Mouse (Mus musculus): Measurements from ENCODE around the gene Clip3. TPM values are rescaled to one million over a fixed set of nuclear protein-coding genes. Genes with fewer than 3 reads are reported as not detected.

Clip3 gene
- total RNA-seq, 2 experiments from 2014 or later: 572 to 600 TPM

DNA sequence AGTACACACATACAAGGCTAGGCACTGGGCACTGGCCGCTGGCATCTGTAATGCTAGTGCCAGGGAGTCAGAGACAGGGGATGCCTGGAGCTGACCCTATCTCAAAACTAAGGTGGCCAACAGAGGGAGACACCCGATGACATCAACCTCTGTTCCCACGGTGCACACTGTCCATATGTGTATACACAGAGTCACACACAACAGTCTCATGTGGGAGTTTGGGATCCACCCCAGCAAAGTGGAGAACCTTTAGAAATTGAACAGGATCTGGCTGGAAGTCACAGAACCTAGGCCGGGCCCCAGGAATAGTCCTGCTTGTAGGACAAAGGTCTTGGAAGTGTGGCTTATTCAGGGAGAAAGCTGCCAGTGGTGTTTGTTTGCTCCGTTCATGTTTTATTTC, 2.8 kb downstream of the Clip3 start:
- no peak for DNase-seq (ENCODE audit: low spot score in 2 of 2)

- no peak for DNase-seq (ENCODE audit: low spot score in 2 of 2)
These were observed 3.6 kb downstream of the Clip3 start for GRCm38 (mm10) chr7:30295103-30295502.

DNA sequence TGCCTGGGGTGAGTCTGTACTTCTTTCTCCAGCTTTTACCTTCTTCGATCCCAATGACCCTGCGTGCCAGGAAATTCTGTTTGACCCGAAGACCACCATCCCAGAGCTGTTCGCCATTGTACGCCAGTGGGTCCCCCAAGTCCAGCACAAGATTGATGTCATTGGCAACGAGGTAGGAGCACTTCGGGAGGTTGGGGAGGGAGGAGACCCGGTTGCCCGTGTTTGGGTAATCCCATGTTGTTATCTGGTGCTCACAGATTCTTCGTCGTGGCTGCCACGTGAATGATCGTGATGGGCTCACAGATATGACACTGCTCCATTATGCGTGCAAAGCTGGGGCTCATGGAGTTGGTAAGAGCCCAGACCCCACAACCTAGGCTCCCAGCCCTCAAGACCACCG, 5.3 kb downstream of the Clip3 start:
- no peak for DNase-seq (ENCODE audit: low spot score in 2 of 2)

GRCm38 (mm10) chr7:30297266-30297665, 5.7 kb downstream of the Clip3 start:
- DNase-seq (ENCODE audit: low spot score in 2 of 2): no peak

GRCm38 (mm10) chr7:30300914-30301313, 9.4 kb downstream of the Clip3 start:
- peak in 1 of 2 experiments; percentile 41 for DNase-seq (ENCODE audit: low spot score in 2 of 2)

GRCm38 (mm10) chr7:30306083-30306779, 14.7 kb downstream of the Clip3 start:
- DNase-seq (ENCODE audit: low spot score in 2 of 2): no peak

DNA sequence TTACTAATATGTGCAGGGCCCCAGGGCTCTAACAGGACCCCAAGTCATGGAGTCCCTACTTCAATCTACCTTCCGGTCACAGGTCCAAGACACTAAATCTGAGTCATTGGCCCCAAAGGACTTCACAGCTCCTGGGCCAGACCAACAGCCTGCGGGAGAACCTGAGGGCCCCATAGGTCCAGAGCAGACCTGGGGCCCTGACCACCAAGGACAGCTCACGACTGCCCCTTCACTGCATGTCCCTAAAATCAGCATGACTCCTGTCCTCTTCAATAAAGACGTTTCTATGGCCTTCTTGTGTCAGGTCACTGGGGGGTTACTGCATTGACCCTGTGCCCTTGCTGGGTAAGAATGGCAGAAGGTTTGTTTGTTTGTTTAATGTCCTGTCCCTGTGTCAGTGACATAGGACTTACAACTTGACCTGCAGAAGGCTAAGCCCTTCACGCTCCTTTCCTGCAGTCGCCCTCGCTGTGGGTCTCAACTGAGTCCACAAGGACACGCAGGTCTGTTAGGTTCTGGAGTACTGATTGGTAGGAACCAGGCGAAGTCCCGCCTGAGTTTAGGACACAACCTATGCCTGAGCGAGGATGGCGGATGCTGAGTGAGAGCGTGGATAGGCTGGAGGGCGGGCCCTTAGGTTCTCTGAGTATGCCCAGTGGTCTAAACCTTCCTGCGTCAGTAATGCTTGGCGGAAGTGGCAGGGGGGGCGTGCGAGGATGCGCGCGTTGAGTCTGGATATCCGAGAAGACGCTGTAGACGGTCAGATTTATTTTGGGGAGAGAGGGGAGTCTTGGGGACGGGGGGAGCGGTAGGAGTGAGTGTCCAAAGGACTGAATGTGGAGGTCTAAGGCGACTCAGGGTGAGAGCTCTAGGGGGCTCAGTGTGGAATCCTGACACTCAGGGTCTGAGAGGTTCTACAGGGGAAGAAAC, 16.8 kb downstream of the Clip3 start, which contains the start of gene Alkbh6:
Alkbh6 (plus strand) TSS at position 642 of the 930 bp plus-strand sequence.
- DNase-seq (ENCODE audit: low spot score in 2 of 2): peak; percentile 89 to 92

DNA sequence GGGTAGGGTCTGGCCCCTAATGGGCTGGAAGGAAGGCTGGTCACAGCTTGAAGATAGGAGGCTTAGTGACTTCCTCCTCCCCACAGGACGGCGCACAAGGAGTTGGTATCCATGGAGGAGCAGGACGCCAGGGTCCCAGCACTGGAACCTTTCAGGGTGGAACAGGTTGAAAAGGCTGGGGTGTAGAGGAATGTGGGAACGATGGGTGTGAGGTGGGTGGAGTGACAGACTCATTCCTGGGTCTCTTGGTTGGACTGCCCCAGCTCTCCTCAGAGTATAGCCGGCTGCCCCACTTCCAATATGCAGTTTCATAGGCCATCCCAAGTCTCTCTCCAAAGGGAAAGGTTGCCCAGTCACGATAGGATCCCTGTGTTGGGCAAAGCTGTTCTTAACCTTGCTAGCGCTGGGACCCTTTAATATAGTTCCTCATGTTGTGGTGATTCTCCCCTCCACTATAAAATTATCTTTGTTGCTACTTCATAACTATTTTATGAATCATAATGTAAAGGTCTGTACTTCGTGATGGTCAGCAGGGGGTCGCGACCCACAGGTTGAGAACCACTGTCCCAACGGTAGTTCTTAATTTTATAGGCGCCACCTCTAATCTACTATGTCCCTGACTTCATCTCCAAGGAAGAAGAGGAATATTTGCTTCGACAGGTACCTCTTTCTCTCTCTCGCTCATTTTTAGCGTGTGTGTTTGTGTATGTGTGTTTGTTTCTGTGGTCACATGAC, 18.0 kb downstream of the Clip3 start:
- DNase-seq (ENCODE audit: low spot score in 2 of 2): no peak

GRCm38 (mm10) chr7:30310136-30310535, 18.6 kb downstream of the Clip3 start:
- no peak for DNase-seq (ENCODE audit: low spot score in 2 of 2)

DNA sequence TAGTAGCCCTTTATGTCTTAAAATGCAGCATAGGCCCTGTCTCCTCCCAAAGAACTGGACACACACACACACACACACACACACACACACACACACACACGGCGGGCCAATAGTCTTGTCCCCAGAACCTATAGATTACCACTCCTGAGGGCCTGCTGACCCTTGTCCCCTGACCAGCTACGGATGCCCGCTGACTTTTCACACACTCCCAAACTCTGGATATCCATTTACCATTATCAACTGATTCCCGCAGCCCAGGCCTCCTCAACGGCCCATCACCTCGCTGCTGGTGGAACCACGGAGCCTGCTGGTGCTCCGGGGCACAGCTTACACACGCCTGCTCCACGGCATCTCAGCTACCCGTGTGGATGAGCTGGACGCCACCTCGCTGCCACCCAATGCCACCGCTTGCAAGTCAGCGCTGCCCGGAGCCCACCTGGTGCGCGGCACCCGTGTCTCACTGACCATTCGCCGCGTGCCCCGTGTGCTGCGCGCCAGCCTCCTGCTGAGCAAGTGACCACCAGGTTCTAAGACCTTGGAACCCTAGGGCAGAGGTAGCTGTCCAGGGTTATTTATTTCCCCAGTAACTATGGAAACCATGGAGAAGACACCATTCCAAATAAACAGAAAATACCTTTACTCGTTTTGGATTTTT, 22.3 kb downstream of the Clip3 start:
- no peak for DNase-seq (ENCODE audit: low spot score in 2 of 2)

DNA sequence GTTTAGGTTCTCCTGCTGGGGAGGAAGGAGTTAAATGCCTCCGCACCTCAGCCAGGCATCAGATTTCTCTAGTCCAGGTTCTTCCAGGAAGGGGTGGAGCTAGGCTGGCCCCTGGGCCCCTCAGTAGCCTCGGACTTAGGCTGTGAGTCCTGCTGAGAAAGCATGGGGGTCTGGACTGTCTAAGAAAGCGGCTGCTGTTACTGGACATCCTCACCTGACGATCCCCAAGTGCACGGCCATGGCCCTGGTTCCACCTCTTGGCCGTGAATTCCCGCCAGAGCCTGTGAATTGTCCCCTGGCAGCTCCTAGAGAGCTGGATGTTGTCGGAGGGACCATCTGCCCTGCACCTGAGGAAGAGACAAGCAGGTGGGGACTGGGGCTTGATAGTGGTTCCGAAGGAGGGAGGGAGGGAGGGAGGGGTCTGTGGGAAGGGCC, 23.2 kb downstream of the Clip3 start, which contains the start of gene Syne4:
Syne4 (plus strand) TSS at position 87 of the 435 bp plus-strand sequence.
- no peak for DNase-seq (ENCODE audit: low spot score in 2 of 2)

DNA sequence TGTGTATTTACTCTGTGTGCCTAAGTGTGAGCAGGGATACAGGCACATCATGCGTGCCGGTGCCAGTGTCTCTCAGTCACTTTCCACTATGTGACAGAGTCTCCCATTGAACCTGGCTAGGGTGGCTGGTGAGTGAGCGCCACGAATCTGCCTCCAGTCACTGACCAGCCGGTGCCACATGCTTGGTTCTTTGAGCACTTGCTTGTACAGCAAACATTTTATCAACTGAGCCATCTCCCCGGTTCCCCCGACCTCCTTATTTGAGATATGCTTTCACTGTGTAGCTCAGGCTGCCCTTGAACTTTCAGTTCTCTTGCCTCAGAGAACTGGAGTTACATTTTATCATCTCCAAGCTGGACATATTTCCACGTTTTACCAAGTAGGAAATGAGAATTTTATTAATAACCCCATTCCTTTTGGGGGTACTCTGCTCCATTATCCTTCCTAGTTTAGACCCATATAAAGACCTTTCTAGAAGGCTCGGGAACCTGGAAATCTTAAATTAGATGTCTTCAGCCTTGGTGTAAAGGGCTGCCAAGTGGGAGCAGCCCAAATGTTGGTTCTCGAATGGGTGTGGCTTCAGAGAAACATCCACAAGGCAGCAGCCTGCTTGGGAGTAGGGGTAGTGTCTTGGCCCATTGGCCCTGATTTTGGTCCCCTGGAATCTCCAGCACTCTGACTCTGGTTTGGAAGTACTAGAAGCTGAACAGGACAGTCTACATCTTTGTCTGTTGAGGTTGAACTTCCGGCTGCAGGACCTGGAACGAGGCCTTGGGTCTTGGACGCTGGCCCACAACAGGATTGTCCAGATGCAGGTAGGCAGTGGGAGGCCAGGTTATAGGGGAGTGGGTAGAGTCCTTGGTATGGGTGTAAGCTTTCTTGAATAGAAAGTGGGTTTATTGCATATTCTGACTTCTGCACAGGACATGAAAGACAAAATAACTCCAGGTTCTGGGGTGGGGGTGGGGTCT, 24.3 kb downstream of the Clip3 start:
- DNase-seq (ENCODE audit: low spot score in 2 of 2): no peak

DNA sequence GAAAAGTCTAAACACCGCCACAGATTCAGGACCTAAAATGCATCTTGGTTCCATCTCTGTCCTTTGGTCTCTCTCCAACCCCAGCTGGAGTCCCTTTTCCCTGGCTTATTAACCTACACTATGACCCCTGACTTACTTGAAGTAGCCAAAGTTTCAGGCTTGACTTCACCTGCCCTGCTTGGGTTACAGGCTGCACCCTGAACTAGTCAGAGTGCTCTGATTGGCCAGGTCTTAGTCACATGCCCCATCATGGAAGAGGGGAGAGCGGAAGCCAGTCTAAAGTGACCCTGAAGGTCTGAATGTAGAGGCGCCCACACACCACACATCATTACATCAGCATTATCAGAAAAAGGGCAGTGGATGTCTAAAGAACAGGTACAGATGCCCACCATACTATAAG, 26.6 kb downstream of the Clip3 start:
- DNase-seq (ENCODE audit: low spot score in 2 of 2): no peak

DNA sequence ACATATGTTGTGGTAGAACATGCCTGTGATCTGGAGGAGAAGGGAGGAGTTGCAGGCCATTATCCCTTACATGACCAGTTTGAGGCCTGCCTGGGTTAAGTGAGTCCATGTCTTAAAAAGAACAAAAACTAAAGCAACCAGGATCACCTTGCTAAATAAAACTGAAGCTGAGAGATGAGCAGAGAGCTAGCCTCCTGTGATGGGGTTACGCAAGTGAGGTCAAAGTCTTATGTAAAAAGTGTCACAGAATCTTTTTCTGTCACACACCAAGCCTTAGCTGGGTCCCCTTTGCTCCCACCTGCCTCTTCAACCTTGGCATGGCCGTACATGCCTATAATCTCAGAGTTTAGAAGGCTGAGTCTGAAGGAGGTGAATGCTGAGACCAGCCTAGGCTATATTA, 29.4 kb downstream of the Clip3 start:
- no peak for DNase-seq (ENCODE audit: low spot score in 2 of 2)

GRCm38 (mm10) chr7:30321539-30322284, 30.2 kb downstream of the Clip3 start, which contains the start of gene E130208F15Rik:
Gene E130208F15Rik (plus strand): TSS chr7:30321740.
- DNase-seq (ENCODE audit: low spot score in 2 of 2): peak; percentile 42 to 61

GRCm38 (mm10) chr7:30322285-30322667, 30.7 kb downstream of the Clip3 start:
- DNase-seq (ENCODE audit: low spot score in 2 of 2): peak; percentile 95 to 97

DNA sequence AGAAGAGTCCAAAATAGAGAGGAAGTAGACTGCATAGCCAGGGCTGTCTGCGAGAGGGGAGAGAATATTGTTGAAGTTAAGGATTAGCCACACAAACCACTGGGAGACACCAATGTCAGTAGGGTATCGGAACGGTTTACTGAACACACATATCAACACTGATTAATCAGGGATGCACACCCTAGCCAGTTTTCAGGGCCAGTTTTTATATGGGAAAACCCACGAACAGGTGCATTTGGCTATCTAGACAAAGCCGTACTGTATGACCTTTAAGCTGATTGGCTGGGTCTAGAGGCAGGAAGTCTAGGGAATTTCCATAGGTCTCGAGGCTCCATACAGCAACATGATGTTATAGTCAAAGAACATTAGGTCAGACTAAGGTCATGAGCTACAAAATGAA, 31.3 kb downstream of the Clip3 start:
- no peak for DNase-seq (ENCODE audit: low spot score in 2 of 2)

DNA sequence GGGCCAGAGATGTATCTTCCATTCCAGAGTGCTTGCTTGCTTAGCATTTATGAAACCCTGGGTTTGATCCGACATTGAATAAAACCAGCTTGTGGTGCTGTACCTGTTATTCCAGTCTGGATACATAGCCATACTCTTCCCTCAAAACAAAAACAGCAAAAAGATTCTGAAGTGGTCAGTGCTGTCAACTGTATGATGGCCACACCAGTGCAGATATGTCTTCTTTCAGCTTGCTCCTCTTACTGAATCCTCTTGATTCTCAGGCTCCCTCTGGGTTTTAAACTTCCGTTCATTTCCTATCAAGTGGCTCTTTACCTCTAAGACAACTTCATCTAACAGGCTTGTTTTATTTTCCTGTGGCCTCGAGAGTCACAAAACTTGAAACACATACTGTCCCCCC, 32.3 kb downstream of the Clip3 start, which contains the start of gene Sdhaf1:
Sdhaf1 (minus strand) TSS at position 101 of the 400 bp plus-strand sequence.
- no peak for DNase-seq (ENCODE audit: low spot score in 2 of 2)
